Mouse (Mus musculus): ENCODE data around the gene Casz1. TPM values are rescaled to one million over a fixed set of nuclear protein-coding genes. Genes with fewer than 3 reads are reported as not detected.

Gene Casz1
- polyA plus RNA-seq (2015; fragmentation: Nextera tagmentation; extraction: Ambion mirVana), result 5.6 and 6.6 TPM in 2 replicates

DNA sequence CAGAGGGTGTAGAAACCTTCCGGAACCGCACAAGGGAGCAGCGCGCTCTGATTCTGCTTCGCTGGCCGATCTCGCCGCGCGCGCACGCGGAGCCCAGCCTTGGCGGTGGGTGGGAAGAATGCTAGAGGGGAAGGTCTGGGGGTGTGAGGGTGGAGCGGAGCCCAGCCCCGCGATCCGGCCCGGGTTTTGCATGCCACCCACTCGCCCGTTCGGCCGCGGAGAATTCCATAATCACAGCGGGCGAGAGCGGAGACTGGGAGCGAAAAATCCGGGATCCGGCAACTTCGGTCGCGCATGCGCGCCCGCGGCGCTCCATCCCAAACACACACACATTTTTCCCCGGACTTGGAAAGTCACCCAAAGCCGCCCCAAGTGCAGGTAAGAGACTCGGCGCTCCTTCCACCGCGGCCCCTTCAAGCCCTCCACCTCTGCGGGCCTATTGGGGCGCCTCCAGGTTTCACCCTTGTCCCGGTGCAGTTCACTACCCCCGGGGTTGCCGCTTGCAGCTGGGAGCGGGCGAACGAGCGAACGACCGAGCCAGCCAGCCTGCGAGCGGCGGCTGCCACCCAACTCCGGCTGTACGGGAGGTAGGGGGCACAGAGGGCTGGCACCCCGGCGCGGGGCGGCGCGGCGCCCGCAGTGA is at the start of gene Casz1:
Casz1 (plus strand) TSS at position 293 of the 643 bp plus-strand sequence.
- ATAC-seq, result peak; percentile 64
- WGBS, result under 1% methylated on average over 67 of the region's 68 CpGs

DNA sequence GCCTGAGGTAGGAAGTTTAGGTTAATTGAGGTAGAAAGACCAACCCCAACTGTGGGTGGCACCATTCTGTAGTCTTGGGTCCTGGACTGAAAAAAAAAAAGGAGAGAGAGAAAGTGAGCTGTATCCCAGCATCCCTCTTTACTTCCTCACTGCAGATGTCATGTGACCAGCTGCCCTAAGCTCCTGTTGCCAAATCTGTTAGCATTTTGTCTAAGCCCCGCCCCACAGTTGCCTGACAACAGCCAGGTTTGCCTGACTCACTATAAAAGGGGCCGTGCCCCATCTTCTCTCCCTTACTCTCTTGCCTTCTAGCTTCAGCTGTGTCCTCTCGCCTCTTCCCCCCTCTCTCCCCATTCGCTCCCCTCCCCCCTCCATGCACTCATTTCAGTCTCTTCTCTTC is 45.4 kb upstream of the Casz1 start:
- TF ChIP-seq CTCF (IDR thresholded peaks at IDR 0.05; ENCODE audit: low read depth), result no peak
- Histone ChIP-seq H3K27me3 (replicated peaks; ENCODE audit: control insufficient read depth, insufficient read depth, low read length) (no peaks in the 10 kb centered on the region), H3K27ac (ENCODE audit: low read depth, low read length) (no peak overlapping the region), H3K4me2 (replicated peaks; ENCODE audit: low read depth) (no peak overlapping the region), H3K9ac (ENCODE audit: low read depth, low read length) (no peak overlapping the region), H3K36me3 (ENCODE audit: control insufficient read depth, insufficient read depth) (no peaks in the 10 kb centered on the region), H3K4me1 (replicated peaks; ENCODE audit: control insufficient read depth, insufficient read depth, low read length) (no peaks in the 10 kb centered on the region), H3K4me3 (ENCODE audit: low read depth, low read length) (no peak overlapping the region), H3K9me3 (ENCODE audit: control insufficient read depth) (no peaks in the 10 kb centered on the region)
- WGBS, result 48% methylated on average over 4 of the region's 4 CpGs
- no peak for ATAC-seq

More for the DNA sequence above, at the start of gene Casz1:
- H3K4me3 ChIP-seq (ENCODE audit: low read depth, low read length), result peak within 1 kb of the TSS; percentile 53
- peak; percentile 49 for TF ChIP-seq CTCF (IDR thresholded peaks at IDR 0.05; ENCODE audit: low read depth)
- peak within 1 kb of the TSS; percentile 91 for H3K4me2 ChIP-seq (replicated peaks; ENCODE audit: low read depth)
- peak within 1 kb of the TSS; percentile 38 for H3K9ac ChIP-seq (ENCODE audit: low read depth, low read length)
- no peaks in the 10 kb centered on the region for H3K4me1 ChIP-seq (replicated peaks; ENCODE audit: control insufficient read depth, insufficient read depth, low read length)
- H3K27ac ChIP-seq (ENCODE audit: low read depth, low read length), result no peak within 1 kb of the TSS
- H3K36me3 ChIP-seq (ENCODE audit: control insufficient read depth, insufficient read depth), result no peaks in the 10 kb centered on the region
- H3K9me3 ChIP-seq (ENCODE audit: control insufficient read depth), result no peaks in the 10 kb centered on the region
- peaks cover 66% of the 10 kb centered on the region for H3K27me3 ChIP-seq (replicated peaks; ENCODE audit: control insufficient read depth, insufficient read depth, low read length)

DNA sequence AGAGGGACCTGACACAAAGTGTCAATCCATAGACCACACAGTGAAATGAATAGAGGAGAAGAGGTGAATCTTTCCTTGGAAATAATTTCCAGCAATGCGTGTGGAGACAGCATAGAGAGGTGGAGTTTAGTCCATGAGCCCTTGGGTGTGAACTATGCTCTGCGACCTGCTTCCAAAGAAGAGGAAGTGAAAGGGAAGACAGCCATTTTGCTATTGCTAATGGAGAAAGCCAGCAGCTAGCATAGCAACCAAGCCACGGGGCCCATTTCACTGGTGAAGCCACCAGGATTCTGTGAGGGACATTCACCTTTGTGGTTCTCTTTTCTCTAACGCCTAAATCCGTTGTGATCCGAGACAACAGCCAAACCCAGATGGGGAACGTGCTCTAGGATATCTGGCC is 44.1 kb upstream of the Casz1 start:
- H3K27me3 ChIP-seq (replicated peaks; ENCODE audit: control insufficient read depth, insufficient read depth, low read length), result no peaks in the 10 kb centered on the region
- H3K4me1 ChIP-seq (replicated peaks; ENCODE audit: control insufficient read depth, insufficient read depth, low read length), result no peaks in the 10 kb centered on the region
- H3K9me3 ChIP-seq (ENCODE audit: control insufficient read depth), result no peaks in the 10 kb centered on the region
- H3K27ac ChIP-seq (ENCODE audit: low read depth, low read length), result no peak overlapping the region
- ATAC-seq, result no peak
- no peaks in the 10 kb centered on the region for H3K36me3 ChIP-seq (ENCODE audit: control insufficient read depth, insufficient read depth)
- H3K4me2 ChIP-seq (replicated peaks; ENCODE audit: low read depth), result no peak overlapping the region
- H3K9ac ChIP-seq (ENCODE audit: low read depth, low read length), result no peak overlapping the region
- no peak overlapping the region for H3K4me3 ChIP-seq (ENCODE audit: low read depth, low read length)
- WGBS, result 80% methylated on average over 7 of the region's 7 CpGs
- no peak for TF ChIP-seq CTCF (IDR thresholded peaks at IDR 0.05; ENCODE audit: low read depth)

DNA sequence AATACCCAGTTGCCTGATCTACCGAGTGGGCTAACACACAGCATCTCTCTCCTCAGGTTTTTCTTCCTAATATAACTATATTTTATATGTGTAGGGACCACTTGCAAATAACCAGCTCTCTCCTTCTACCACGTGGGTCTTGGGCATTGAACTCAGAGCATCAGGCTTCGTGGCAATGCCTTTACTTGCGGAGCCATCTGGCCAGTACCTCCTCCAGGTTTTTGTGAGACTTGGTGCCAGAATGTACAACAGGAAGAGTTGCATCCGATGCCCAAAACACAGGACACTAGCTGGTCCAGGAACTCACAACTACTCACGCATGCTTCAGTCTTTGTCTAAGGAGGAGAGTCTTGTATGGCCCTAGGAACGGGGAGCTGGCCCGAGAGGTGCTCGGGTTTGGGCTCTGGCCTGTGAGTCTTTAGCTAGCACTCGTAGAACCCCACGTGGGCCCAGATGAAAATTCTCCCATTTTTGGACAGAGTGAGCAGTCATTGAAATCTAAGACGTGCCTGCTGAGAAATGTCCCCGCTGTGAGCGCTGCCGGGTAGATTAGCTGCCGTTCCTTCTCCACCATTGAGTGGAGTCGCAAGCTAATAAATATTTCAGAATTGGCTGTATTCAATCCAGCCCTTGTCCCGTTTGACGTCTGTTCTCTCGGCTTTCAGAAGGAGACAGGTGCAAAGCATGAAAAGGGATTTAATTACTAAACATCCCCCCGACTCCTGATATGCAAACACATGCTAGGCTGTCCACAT is 38.0 kb upstream of the Casz1 start:
- Histone ChIP-seq H3K27me3 (replicated peaks; ENCODE audit: control insufficient read depth, insufficient read depth, low read length) (peaks cover 17% of the 10 kb centered on the region), H3K4me2 (replicated peaks; ENCODE audit: low read depth) (no peak overlapping the region), H3K4me3 (ENCODE audit: low read depth, low read length) (no peak overlapping the region), H3K4me1 (replicated peaks; ENCODE audit: control insufficient read depth, insufficient read depth, low read length) (no peaks in the 10 kb centered on the region), H3K27ac (ENCODE audit: low read depth, low read length) (no peak overlapping the region), H3K36me3 (ENCODE audit: control insufficient read depth, insufficient read depth) (no peaks in the 10 kb centered on the region), H3K9ac (ENCODE audit: low read depth, low read length) (no peak overlapping the region), H3K9me3 (ENCODE audit: control insufficient read depth) (no peaks in the 10 kb centered on the region)
- TF ChIP-seq CTCF (IDR thresholded peaks at IDR 0.05; ENCODE audit: low read depth), result no peak
- ATAC-seq, result no peak
- WGBS, result 78% methylated on average over 21 of the region's 21 CpGs

DNA sequence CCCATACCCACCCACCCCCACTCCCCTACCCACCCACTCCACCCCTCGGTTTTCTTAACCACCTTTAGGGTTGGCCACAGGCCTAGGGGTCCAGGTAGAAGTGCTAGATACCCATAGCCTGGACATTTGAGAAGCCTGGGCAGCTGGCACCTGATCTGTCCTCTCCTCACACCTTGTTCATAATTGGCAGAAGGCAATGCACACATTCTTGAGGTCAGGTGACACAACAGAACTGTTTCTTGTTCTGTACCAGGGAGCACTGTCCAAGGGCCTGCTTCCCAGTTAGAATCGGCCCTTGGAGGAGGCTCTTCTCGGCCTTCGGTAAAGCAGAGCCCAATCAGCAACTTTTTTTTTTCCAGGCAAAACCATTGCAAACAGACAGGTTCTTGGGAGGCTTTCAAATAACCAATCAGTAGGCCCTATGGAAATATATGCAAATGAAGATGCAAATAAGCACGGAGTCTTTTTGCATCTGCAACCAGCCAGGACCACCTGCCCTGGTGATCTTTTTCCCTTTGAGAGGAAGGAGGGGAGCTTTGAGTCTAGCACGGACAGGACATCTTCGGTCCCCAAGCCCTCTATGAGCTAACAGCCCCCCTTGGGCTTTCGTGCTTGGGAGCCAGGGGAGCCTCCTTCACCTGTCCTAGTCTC is 36.4 kb upstream of the Casz1 start:
- WGBS, result 51% methylated on average over 8 of the region's 8 CpGs
- TF ChIP-seq CTCF (IDR thresholded peaks at IDR 0.05; ENCODE audit: low read depth), result no peak
- no peak for ATAC-seq
- H3K9me3 ChIP-seq (ENCODE audit: control insufficient read depth), result no peaks in the 10 kb centered on the region
- no peaks in the 10 kb centered on the region for H3K36me3 ChIP-seq (ENCODE audit: control insufficient read depth, insufficient read depth)
- H3K4me1 ChIP-seq (replicated peaks; ENCODE audit: control insufficient read depth, insufficient read depth, low read length), result no peaks in the 10 kb centered on the region
- no peak overlapping the region for H3K9ac ChIP-seq (ENCODE audit: low read depth, low read length)
- H3K4me2 ChIP-seq (replicated peaks; ENCODE audit: low read depth), result no peak overlapping the region
- H3K4me3 ChIP-seq (ENCODE audit: low read depth, low read length), result no peak overlapping the region
- peaks cover 27% of the 10 kb centered on the region for H3K27me3 ChIP-seq (replicated peaks; ENCODE audit: control insufficient read depth, insufficient read depth, low read length)
- no peak overlapping the region for H3K27ac ChIP-seq (ENCODE audit: low read depth, low read length)

DNA sequence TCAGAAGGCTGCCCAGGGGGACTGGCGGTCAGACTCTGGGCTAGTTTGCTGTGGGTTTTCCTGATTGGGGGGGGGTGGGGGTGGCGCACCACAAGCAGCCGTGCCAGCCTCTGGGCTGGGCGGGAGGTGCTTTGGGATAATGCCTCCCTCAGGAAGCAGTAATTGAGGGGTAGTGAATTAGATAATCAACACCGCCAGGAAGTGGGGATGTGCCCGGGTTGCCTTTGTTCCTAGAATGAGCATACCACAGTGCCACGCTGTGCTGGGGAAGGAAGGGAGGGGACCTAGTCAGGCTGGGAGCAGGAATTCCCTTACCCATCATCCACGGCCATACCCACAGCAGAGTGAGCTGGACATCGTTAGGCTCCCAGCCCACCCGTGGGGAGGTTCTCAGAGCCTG is 35.6 kb upstream of the Casz1 start:
- no peaks in the 10 kb centered on the region for H3K4me1 ChIP-seq (replicated peaks; ENCODE audit: control insufficient read depth, insufficient read depth, low read length)
- no peak for TF ChIP-seq CTCF (IDR thresholded peaks at IDR 0.05; ENCODE audit: low read depth)
- no peak overlapping the region for H3K4me3 ChIP-seq (ENCODE audit: low read depth, low read length)
- 76% methylated on average over 10 of the region's 10 CpGs for WGBS
- ATAC-seq, result no peak
- no peaks in the 10 kb centered on the region for H3K9me3 ChIP-seq (ENCODE audit: control insufficient read depth)
- H3K27ac ChIP-seq (ENCODE audit: low read depth, low read length), result no peak overlapping the region
- no peak overlapping the region for H3K9ac ChIP-seq (ENCODE audit: low read depth, low read length)
- no peak overlapping the region for H3K4me2 ChIP-seq (replicated peaks; ENCODE audit: low read depth)
- peaks cover 34% of the 10 kb centered on the region for H3K27me3 ChIP-seq (replicated peaks; ENCODE audit: control insufficient read depth, insufficient read depth, low read length)
- H3K36me3 ChIP-seq (ENCODE audit: control insufficient read depth, insufficient read depth), result no peaks in the 10 kb centered on the region

Measured in intestine, postnatal 0 days (tissue).